Mouse (Mus musculus): ENCODE results near the gene Olfr688.

The Olfr688 gene

DNA sequence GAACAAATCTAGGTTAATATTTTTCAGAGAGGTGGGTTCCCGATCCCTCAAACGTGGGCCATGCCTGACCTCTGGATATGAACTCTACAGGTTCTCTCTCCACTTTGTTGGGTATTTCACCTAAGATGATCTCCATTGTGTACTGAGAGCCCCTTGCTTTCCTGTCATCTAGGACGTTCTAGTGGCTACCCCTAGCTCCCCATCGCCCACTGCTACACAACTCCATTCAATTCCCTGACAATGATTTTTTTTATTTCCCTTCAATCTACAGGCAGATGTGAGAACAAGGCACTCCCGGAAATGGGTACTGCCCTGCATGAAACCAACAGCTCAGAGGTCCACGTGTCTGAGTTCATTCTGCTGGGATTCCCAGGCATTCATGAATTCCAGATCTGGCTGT lies at the start of gene Olfr688:
Olfr688 (plus strand) TSS at position 301 of the 400 bp plus-strand sequence.
- no peak for DNase-seq (ENCODE audit: low read depth in 2 of 2, low spot score in 2 of 2)

DNA sequence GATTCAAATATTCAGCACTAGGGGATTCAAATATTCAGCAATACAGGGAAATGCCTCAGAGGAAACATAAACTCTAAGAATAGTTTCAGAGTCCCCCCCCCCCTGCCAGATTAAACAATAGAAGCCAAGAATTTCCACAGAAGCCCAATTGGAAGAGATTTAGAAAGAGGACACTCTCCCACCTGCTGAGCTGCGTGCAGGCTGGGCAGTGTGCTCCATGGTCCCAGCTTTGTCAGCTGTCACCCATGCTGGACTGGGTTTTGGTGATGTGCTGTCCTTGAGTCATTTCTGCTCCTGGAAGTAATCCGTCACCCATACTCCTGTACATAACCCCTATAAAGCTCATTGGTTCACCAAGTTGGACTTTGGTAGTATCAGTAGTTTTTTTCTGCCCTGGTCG lies 40.2 kb upstream of the Olfr688 start:
- no peak for DNase-seq (ENCODE audit: low read depth in 2 of 2, low spot score in 2 of 2)

DNA sequence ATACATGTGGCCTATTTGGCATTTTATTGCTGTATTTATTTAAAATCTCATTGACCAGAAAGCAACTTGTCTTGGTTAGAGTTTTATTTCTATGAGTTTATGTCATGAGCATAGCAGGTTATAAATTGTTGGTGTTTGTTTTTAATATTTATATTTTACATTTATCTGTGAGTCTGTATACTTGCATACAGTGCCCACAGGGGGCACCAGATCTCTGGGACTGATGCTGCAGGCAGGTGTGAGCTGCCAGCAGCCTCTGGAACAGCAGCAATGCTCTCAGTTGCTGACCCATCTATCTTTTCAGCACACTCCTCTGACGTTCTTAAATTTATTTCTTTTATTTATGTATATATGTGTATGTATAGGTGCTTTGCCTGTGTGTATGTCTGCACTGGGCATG lies 39.7 kb upstream of the Olfr688 start:
- no peak for DNase-seq (ENCODE audit: low read depth in 2 of 2, low spot score in 2 of 2)

- DNase-seq (ENCODE audit: low read depth in 2 of 2, low spot score in 2 of 2): peak in 1 of 2 experiments; percentile 12
Observed at GRCm38 (mm10) chr7:105256656-105257055, 31.2 kb upstream of the Olfr688 start.

DNA sequence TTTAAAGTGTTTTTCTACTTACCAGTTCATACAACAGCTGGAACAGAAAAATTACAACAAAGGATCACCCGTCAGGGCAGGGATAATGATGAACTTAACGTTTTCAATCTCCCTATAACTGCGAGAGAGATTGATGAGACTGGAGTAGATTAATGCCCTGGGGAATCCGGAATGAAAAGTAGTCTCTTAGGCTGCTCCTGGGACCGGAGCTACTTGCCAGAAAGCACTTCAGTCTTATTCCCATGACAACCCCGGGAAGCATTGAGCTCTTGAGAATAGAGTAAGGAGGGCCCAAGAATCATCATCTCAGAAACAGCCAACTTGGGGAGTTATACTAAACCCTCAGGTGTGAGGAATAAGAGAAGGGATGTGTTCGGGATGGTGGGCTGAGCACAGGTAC lies 15.5 kb upstream of the Olfr688 start:
- DNase-seq (ENCODE audit: low read depth in 2 of 2, low spot score in 2 of 2): no peak

- DNase-seq (ENCODE audit: low read depth in 2 of 2, low spot score in 2 of 2): no peak
Observed at GRCm38 (mm10) chr7:105290051-105290450, 2.2 kb downstream of the Olfr688 start.

DNA sequence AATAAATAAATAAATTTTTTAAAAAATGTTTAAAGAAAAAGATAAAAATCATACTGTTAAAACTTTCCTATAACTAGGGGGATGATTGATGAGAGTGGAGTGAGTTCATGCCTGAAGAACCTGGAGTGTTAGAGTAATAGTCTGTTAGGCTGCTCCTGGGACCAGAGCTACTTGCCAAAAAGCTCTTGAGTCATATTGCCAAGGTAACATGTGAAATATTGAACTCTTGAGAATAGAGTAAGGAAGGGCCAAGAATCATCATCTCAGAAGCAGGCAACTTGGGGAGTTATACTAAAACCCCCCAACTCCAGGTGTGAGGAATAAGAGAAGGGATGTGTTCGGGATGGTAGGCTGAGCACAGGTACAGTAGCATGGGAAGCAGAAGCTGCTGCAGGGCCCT lies 23.0 kb downstream of the Olfr688 start, which contains the start of gene Olfr689:
Olfr689 (plus strand) TSS at position 301 of the 400 bp plus-strand sequence.
- DNase-seq (ENCODE audit: low read depth in 2 of 2, low spot score in 2 of 2): no peak

DNA sequence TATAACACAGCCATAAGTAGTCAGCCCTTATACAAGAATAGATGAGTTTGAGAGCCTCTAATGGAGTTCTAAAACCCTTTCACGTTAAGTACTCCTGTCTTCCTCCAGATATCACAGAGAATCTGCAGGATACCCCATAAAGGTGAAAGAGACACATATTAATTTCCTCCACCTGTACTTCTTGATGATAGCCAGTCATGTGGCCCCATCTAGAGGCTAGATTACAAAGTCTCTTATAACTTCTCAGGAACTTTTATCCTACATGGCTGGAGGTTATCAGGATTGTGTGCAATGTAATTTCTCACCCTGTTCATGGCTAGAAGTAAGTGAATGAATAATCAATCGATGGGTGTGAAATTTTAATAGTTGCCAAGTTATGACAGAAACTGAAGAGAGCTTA lies 37.4 kb downstream of the Olfr688 start:
- DNase-seq (ENCODE audit: low read depth in 2 of 2, low spot score in 2 of 2): no peak

DNA sequence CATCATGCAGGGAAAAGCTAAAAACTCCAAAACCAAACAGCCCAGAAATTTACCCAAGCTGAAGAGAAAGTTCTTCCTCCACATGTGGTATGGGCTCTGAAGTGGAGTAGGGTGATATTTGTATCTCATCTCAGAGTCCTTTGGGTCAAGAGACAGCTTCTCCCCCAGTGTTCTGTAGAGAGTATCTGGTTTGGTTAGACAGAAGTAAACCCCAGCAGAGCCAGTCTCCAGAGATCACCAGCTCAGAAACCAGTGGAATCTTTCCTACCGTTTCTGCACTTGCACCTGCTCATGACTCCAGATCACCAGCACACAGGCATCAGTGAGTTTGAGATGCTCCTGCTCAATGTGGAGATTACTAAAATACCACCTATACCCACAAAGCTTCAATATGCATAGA lies 46.1 kb downstream of the Olfr688 start, which contains the start of gene Olfr690:
Olfr690 (minus strand) TSS at position 101 of the 400 bp plus-strand sequence.
- DNase-seq (ENCODE audit: low read depth in 2 of 2, low spot score in 2 of 2): no peak

Data from CD8-positive naive resting alpha-beta T cell, adult 2 months (primary cell).